Mouse (Mus musculus) myocyte (in vitro differentiated cells): ENCODE results near the gene Vps33b.

Source experiments
- CEBPB ChIP-seq: IDR thresholded peaks from 2 replicates; pipeline ENCODE4 v1.6.1; 2011; ENCODE audit warnings: mild to moderate bottlenecking, moderate library complexity; ENCODE audit not compliant: poor library complexity, insufficient read depth, severe bottlenecking
- E2F4 ChIP-seq: IDR thresholded peaks from one replicate; pipeline ENCODE4 v1.6.1; 2011; ENCODE audit warnings: mild to moderate bottlenecking, control low read depth, moderate library complexity; ENCODE audit not compliant: insufficient read depth
- MAX ChIP-seq: IDR thresholded peaks from one replicate; pipeline ENCODE4 v1.6.1; 2011; ENCODE audit warnings: low read depth, mild to moderate bottlenecking, control low read depth
- POLR2A ChIP-seq: IDR thresholded peaks from one replicate; pipeline ENCODE4 v1.6.1; 2011; ENCODE audit warnings: low read depth, mild to moderate bottlenecking, control low read depth, moderate library complexity; ENCODE audit not compliant: insufficient read length
- SRF ChIP-seq: IDR thresholded peaks from one replicate; pipeline ENCODE4 v1.6.1; 2011; ENCODE audit warnings: low read depth; ENCODE audit not compliant: control insufficient read depth, insufficient read length

GRCm38 (mm10) chr7:80294764-80295648, 25.6 kb downstream of the Vps33b start:
- no peak for TF ChIP-seq SRF
- TF ChIP-seq POLR2A: no peak
- no peak for TF ChIP-seq E2F4
- no peak for TF ChIP-seq MAX
- no peak for TF ChIP-seq CEBPB
